Mouse (Mus musculus) CH12.LX (cell line): Measurements from ENCODE around the gene Slc25a16. TPM values are rescaled to one million over a fixed set of nuclear protein-coding genes. Genes with fewer than 3 reads are reported as not detected.

Experiments
- DNase-seq: peaks from one replicate; pipeline ENCODE4 v3.0.0-alpha.2; 2013; ENCODE audit errors: extremely low read depth
- H3K27ac ChIP-seq: 2 replicates; pipeline ENCODE4 v1.5.1; 2012; ENCODE audit warnings: low read depth, mild to moderate bottlenecking, control low read depth, moderate library complexity; ENCODE audit not compliant: insufficient read depth
- H3K27me3 ChIP-seq: replicated peaks from 2 replicates; pipeline ENCODE3; 2012; ENCODE audit warnings: inconsistent platforms
- H3K36me3 ChIP-seq, 2 experiments: replicated peaks in 1 of 2; 2 replicates each; pipeline versions ENCODE3 to v1.6.1; 2012; ENCODE audit warnings: inconsistent platforms in 1 of 2, low read length in 1 of 2, mild to moderate bottlenecking in 1 of 2, mixed read lengths in 1 of 2, moderate library complexity in 1 of 2; ENCODE audit not compliant: control insufficient read depth in 1 of 2, insufficient read depth in 1 of 2
- H3K4me1 ChIP-seq, 2 experiments: 2 replicates each; pipeline ENCODE4 v1.6.1; 2012; ENCODE audit warnings: inconsistent platforms in 1 of 2, moderate library complexity in 1 of 2; ENCODE audit not compliant: insufficient read depth in 2 of 2, control insufficient read depth in 1 of 2
- H3K4me2 ChIP-seq: 2 replicates; pipeline ENCODE4 v1.6.1; 2012; ENCODE audit warnings: low read depth, mild to moderate bottlenecking, control low read depth; ENCODE audit not compliant: poor library complexity, insufficient read depth, severe bottlenecking
- H3K4me3 ChIP-seq, 3 experiments: fragments of 150-350 bp in 1 of 3; sonication (generic) in 1 of 3; replicated peaks in 1 of 3; 2 replicates each; pipeline versions ENCODE3 to v1.5.1; 2011 to 2012; ENCODE audit warnings: low read depth in 2 of 3, low read length in 2 of 3, mild to moderate bottlenecking in 2 of 3, moderate library complexity in 2 of 3, control low read depth in 1 of 3, improper control_type of control experiment in 1 of 3, inconsistent platforms in 1 of 3, mixed read lengths in 1 of 3; ENCODE audit not compliant: poor library complexity in 1 of 3
- H3K79me2 ChIP-seq: replicated peaks from 2 replicates; pipeline ENCODE4 v1.6.1; 2012; ENCODE audit warnings: mild to moderate bottlenecking, moderate library complexity; ENCODE audit not compliant: control insufficient read depth, poor library complexity, insufficient read depth, severe bottlenecking; ENCODE audit errors: extremely low read depth
- H3K9ac ChIP-seq: 2 replicates; pipeline ENCODE4 v1.6.1; 2012; ENCODE audit warnings: low read depth, mild to moderate bottlenecking, control low read depth, moderate library complexity; ENCODE audit not compliant: insufficient read depth
- H3K9me3 ChIP-seq: replicated peaks from 2 replicates; pipeline ENCODE3; 2012; ENCODE audit warnings: low read length, inconsistent platforms, mixed read lengths
- CHD1 ChIP-seq: IDR thresholded peaks from 2 replicates; pipeline ENCODE4 v1.6.1; 2012; ENCODE audit warnings: low read depth, low read length, improper control_type of control experiment, inconsistent platforms
- CHD2 ChIP-seq: IDR thresholded peaks from 2 replicates; pipeline ENCODE4 v1.6.1; 2011; ENCODE audit warnings: low read length, improper control_type of control experiment
- ELF1 ChIP-seq: IDR thresholded peaks from 2 replicates; pipeline ENCODE4 v1.6.1; 2014; ENCODE audit warnings: low read depth, mild to moderate bottlenecking, inconsistent platforms, low read length, improper control_type of control experiment
- ETS1 ChIP-seq: conservative IDR thresholded peaks from 2 replicates; pipeline ENCODE4 v1.6.1; 2012; ENCODE audit warnings: low read depth, mild to moderate bottlenecking, inconsistent platforms, low read length, improper control_type of control experiment, moderate library complexity
- HCFC1 ChIP-seq: IDR thresholded peaks from 2 replicates; pipeline ENCODE4 v1.6.1; 2012; ENCODE audit warnings: low read depth, mild to moderate bottlenecking, inconsistent platforms, low read length, improper control_type of control experiment
- JUND ChIP-seq: conservative IDR thresholded peaks from 2 replicates; pipeline ENCODE4 v1.6.1; 2011; ENCODE audit warnings: low read depth, low read length, improper control_type of control experiment
- KAT2A ChIP-seq: IDR thresholded peaks from 2 replicates; pipeline ENCODE4 v1.6.1; 2012; ENCODE audit warnings: low read length, improper control_type of control experiment, inconsistent platforms; ENCODE audit not compliant: insufficient replicate concordance
- MAFK ChIP-seq: IDR thresholded peaks from 2 replicates; pipeline ENCODE4 v1.6.1; 2011; ENCODE audit warnings: low read length, improper control_type of control experiment; ENCODE audit not compliant: insufficient replicate concordance
- MAX ChIP-seq: IDR thresholded peaks from 2 replicates; pipeline ENCODE4 v1.6.1; 2011; ENCODE audit warnings: low read length, improper control_type of control experiment
- MAZ ChIP-seq: IDR thresholded peaks from 2 replicates; pipeline ENCODE4 v1.6.1; 2012; ENCODE audit warnings: low read depth, mild to moderate bottlenecking, inconsistent platforms, low read length, improper control_type of control experiment, moderate library complexity
- MEF2A ChIP-seq: IDR thresholded peaks from 2 replicates; pipeline ENCODE4 v1.6.1; 2014; ENCODE audit warnings: low read depth, mild to moderate bottlenecking, inconsistent platforms, low read length, improper control_type of control experiment, borderline replicate concordance
- MXI1 ChIP-seq: IDR thresholded peaks from 2 replicates; pipeline ENCODE4 v1.6.1; 2011; ENCODE audit warnings: mild to moderate bottlenecking, low read depth, low read length, improper control_type of control experiment
- MYC ChIP-seq: IDR thresholded peaks from 2 replicates; pipeline ENCODE4 v1.6.1; 2011; ENCODE audit warnings: low read depth, mild to moderate bottlenecking, improper control_type of control experiment, low read length
- NELFE ChIP-seq: IDR thresholded peaks from 2 replicates; pipeline ENCODE4 v1.6.1; 2011; ENCODE audit warnings: low read depth, low read length, improper control_type of control experiment
- PAX5 ChIP-seq: IDR thresholded peaks from 2 replicates; pipeline ENCODE4 v1.6.1; 2012; ENCODE audit warnings: low read length, inconsistent platforms, mixed read lengths
- POLR2A ChIP-seq: IDR thresholded peaks from 2 replicates; pipeline ENCODE4 v1.6.1; 2011; ENCODE audit warnings: low read depth, mild to moderate bottlenecking, improper control_type of control experiment, low read length
- RCOR1 ChIP-seq: conservative IDR thresholded peaks from 2 replicates; pipeline ENCODE4 v1.6.1; 2012; ENCODE audit warnings: low read depth, mild to moderate bottlenecking, inconsistent platforms, low read length, improper control_type of control experiment
- SIN3A ChIP-seq: IDR thresholded peaks from 2 replicates; pipeline ENCODE4 v1.6.1; 2012; ENCODE audit warnings: low read length, improper control_type of control experiment, inconsistent platforms
- SMC3 ChIP-seq: IDR thresholded peaks from 2 replicates; pipeline ENCODE4 v1.6.1; 2011; ENCODE audit warnings: low read depth, low read length, improper control_type of control experiment
- TCF12 ChIP-seq: IDR thresholded peaks from 2 replicates; pipeline ENCODE4 v1.6.1; 2014; ENCODE audit warnings: low read depth, mild to moderate bottlenecking, inconsistent platforms, low read length, improper control_type of control experiment
- USF1 ChIP-seq: IDR thresholded peaks from 2 replicates; pipeline ENCODE4 v1.6.1; 2014; ENCODE audit warnings: low read depth, mild to moderate bottlenecking, inconsistent platforms, low read length, improper control_type of control experiment
- USF2 ChIP-seq: conservative IDR thresholded peaks from 2 replicates; pipeline ENCODE4 v1.6.1; 2011; ENCODE audit warnings: low read depth, low read length, improper control_type of control experiment
- ZKSCAN1 ChIP-seq: IDR thresholded peaks from 2 replicates; pipeline ENCODE4 v1.6.1; 2012; ENCODE audit warnings: low read depth, inconsistent platforms, low read length, improper control_type of control experiment, borderline replicate concordance
- ZMIZ1 ChIP-seq: IDR thresholded peaks from 2 replicates; pipeline ENCODE4 v1.6.1; 2012; ENCODE audit warnings: low read depth, mild to moderate bottlenecking, inconsistent platforms, low read length, improper control_type of control experiment
- ZNF384 ChIP-seq: IDR thresholded peaks from 2 replicates; pipeline ENCODE4 v1.6.1; 2012; ENCODE audit warnings: low read depth, low read length, improper control_type of control experiment, inconsistent platforms
- dilution Hi-C: fragments of 300-500 bp; cut with MboI; formaldehyde crosslinking; loops from 2 replicates; pipeline ENCODE4 v1.14.3; 2020; ENCODE audit warnings: low sequenced_read_pairs; ENCODE audit not compliant: extremely low pct_unique_long_range_greater_than_20kb, extremely low pct_ligation_motif_present
- in situ Hi-C: fragments of 300-500 bp; cut with MboI; formaldehyde crosslinking; loops from 3 replicates; pipeline ENCODE4 v1.14.3; 2019; ENCODE audit warnings: low sequenced_read_pairs, low pct_ligation_motif_present, low pct_unique_long_range_greater_than_20kb, mixed read lengths
- polyA plus RNA-seq: library from polyadenylated mRNA; unstranded; fragments of >175 nt; gene quantifications from 2 replicates; pipeline ENCODE4 v1.2.1, GENCODE M21; 2012; ENCODE audit warnings: low read depth; ENCODE audit not compliant: insufficient read length
- total RNA-seq, 2 experiments: library from RNA; depleted of rRNA; stranded (reverse); fragments of 300-350 nt in 1 of 2; fragments of >200 nt in 1 of 2; gene quantifications; 2 replicates each; pipeline ENCODE4 v1.2.3; 2012 to 2014

Slc25a16 gene
- total and polyA plus RNA-seq, 3 experiments = 9.8 to 27.0 (median 12.1) TPM

GRCm38 (mm10) chr10:62891025-62891424, 29.4 kb upstream of the Slc25a16 start:
- Histone ChIP-seq H3K4me2 (no peak overlapping the region), H3K79me2 (no peaks in the 10 kb centered on the region), H3K9ac (no peak overlapping the region), H3K36me3 (no peaks in the 10 kb centered on the region), H3K27me3 (no peaks in the 10 kb centered on the region), H3K9me3 (peaks cover 10% of the 10 kb centered on the region), H3K4me3 (no peak overlapping the region), H3K27ac (no peak overlapping the region), H3K4me1 (peaks cover 12 to 34% of the 10 kb centered on the region in 2 experiments)
- in situ Hi-C loops (no loop called here), dilution Hi-C loops (no loop called here)
- DNase-seq = no peak
- TF ChIP-seq ZMIZ1 = no peak
- no peak for TF ChIP-seq USF1
- TF ChIP-seq PAX5 = no peak
- no peak for TF ChIP-seq ELF1

GRCm38 (mm10) chr10:62892549-62893232, 27.7 kb upstream of the Slc25a16 start:
- dilution Hi-C loops = no loop called here
- H3K27ac ChIP-seq = no peak overlapping the region

GRCm38 (mm10) chr10:62893356-62893884, 27.0 kb upstream of the Slc25a16 start:
- dilution Hi-C loops (no loop called here), in situ Hi-C loops (no loop called here)
- peak; percentile 64 for DNase-seq
- TF ChIP-seq MAFK = peak; percentile 57; the same call in 1 of the 2 replicates
- peak; percentile 99 for TF ChIP-seq CHD1
- TF ChIP-seq SMC3 = no peak
- TF ChIP-seq SIN3A = no peak
- peak; percentile 38; the same call in 1 of the 2 replicates for TF ChIP-seq JUND
- peak; percentile 54; the same call in 1 of the 2 replicates for TF ChIP-seq RCOR1
- peak; percentile 52 for TF ChIP-seq TCF12
- peak; percentile 71 for TF ChIP-seq CHD2
- peak; percentile 53; the same call in 1 of the 2 replicates for TF ChIP-seq MYC
- TF ChIP-seq ZMIZ1 = 0 out of 2 replicates have a peak, but pooled peaks have one; percentile 46
- peak; percentile 84 for TF ChIP-seq MEF2A
- TF ChIP-seq POLR2A = no peak; the same call in 1 of the 2 replicates
- 0 out of 2 replicates have a peak, but pooled peaks have one; percentile 26 for TF ChIP-seq MXI1
- TF ChIP-seq USF2 = no peak
- TF ChIP-seq MAZ = 0 out of 2 replicates have a peak, but pooled peaks have one; percentile 20
- TF ChIP-seq KAT2A = no peak
- TF ChIP-seq ETS1 = peak; percentile 35; the same call in 1 of the 2 replicates
- TF ChIP-seq MAX = 0 out of 2 replicates have a peak, but pooled peaks have one; percentile 57
- peak; percentile 25; the same call in 1 of the 2 replicates for TF ChIP-seq HCFC1
- TF ChIP-seq NELFE = 0 out of 2 replicates have a peak, but pooled peaks have one; percentile 36

More at GRCm38 (mm10) chr10:62892549-62893232, 27.7 kb upstream of the Slc25a16 start:
- H3K9me3 ChIP-seq = no peaks in the 10 kb centered on the region
- H3K36me3 ChIP-seq = no peaks in the 10 kb centered on the region
- H3K4me3 ChIP-seq = no peak overlapping the region
- TF ChIP-seq ZNF384 = peak; percentile 66; the same call in 1 of the 2 replicates
- TF ChIP-seq ZKSCAN1 = no peak
- TF ChIP-seq TCF12 = no peak
- H3K4me2 ChIP-seq = no peak overlapping the region
- H3K79me2 ChIP-seq = no peaks in the 10 kb centered on the region
- no peaks in the 10 kb centered on the region for H3K27me3 ChIP-seq
- in situ Hi-C loops = no loop called here
- H3K9ac ChIP-seq = no peak overlapping the region
- no peak for DNase-seq
- peaks cover 12 to 34% of the 10 kb centered on the region in 2 experiments for H3K4me1 ChIP-seq

More at GRCm38 (mm10) chr10:62893356-62893884, 27.0 kb upstream of the Slc25a16 start:
- Histone ChIP-seq H3K79me2 (no peaks in the 10 kb centered on the region), H3K4me2 (peak overlapping the region; percentile 52), H3K27ac (peak overlapping the region; percentile 46; the same call in 1 of the 2 replicates), H3K9me3 (no peaks in the 10 kb centered on the region), H3K4me1 (peaks cover 12 to 35% of the 10 kb centered on the region in 2 experiments), H3K36me3 (no peaks in the 10 kb centered on the region), H3K27me3 (no peaks in the 10 kb centered on the region), H3K9ac (0 out of 2 replicates have a peak overlapping the region, but pooled peaks have one; percentile 3), H3K4me3 (no peak overlapping the region)
